Mouse (Mus musculus) midbrain, postnatal 0 days (tissue): ENCODE results near the gene Ndel1. TPM values are rescaled to one million over a fixed set of nuclear protein-coding genes. Genes with fewer than 3 reads are reported as not detected.

Source experiments
- ATAC-seq: fragments of 200-750 bp; cut with Nextera tagmentation; 2 replicates; pipeline ENCODE4 v1.8.0; 2017; ENCODE audit warnings: moderate number of reproducible peaks, mild to moderate bottlenecking, moderate TSS enrichment, moderate library complexity; ENCODE audit not compliant: low FRiP score
- DNase-seq: peaks from one replicate; pipeline ENCODE4 v3.0.0-alpha.2; 2015; ENCODE audit warnings: low spot score
- H3K27ac ChIP-seq: fragments of 300-500 bp; sonication (generic); 2 replicates; pipeline ENCODE4 v1.5.1; 2014; ENCODE audit warnings: low read depth, mild to moderate bottlenecking, low read length, mixed read lengths
- H3K27me3 ChIP-seq: fragments of 300-500 bp; sonication (generic); 2 replicates; pipeline ENCODE4 v1.6.1; 2014; ENCODE audit warnings: low read length, control low read depth, mixed read lengths; ENCODE audit not compliant: insufficient read depth
- H3K36me3 ChIP-seq: fragments of 300-500 bp; sonication (generic); 2 replicates; pipeline ENCODE4 v1.6.1; 2014; ENCODE audit warnings: low read length, control low read depth, mixed read lengths; ENCODE audit not compliant: insufficient read depth
- H3K4me1 ChIP-seq: fragments of 300-500 bp; sonication (generic); 2 replicates; pipeline ENCODE4 v1.6.1; 2014; ENCODE audit warnings: mild to moderate bottlenecking, control low read depth, antibody characterized with exemption, low read length, mixed read lengths; ENCODE audit not compliant: insufficient read depth
- H3K4me2 ChIP-seq: fragments of 300-500 bp; sonication (generic); 2 replicates; pipeline ENCODE4 v1.6.1; 2014; ENCODE audit warnings: low read depth, mild to moderate bottlenecking, low read length, mixed read lengths; ENCODE audit not compliant: poor library complexity, severe bottlenecking
- H3K4me3 ChIP-seq: fragments of 300-500 bp; sonication (generic); 2 replicates; pipeline ENCODE4 v1.5.1; 2014; ENCODE audit warnings: low read depth, mild to moderate bottlenecking, low read length, moderate library complexity
- H3K9ac ChIP-seq: fragments of 300-500 bp; sonication (generic); replicated peaks from 2 replicates; pipeline ENCODE4 v1.6.1; 2014; ENCODE audit warnings: mild to moderate bottlenecking, low read length, moderate library complexity, mixed read lengths; ENCODE audit not compliant: poor library complexity, severe bottlenecking
- H3K9me3 ChIP-seq: fragments of 300-500 bp; sonication (generic); 2 replicates; pipeline ENCODE4 v1.6.1; 2016; ENCODE audit warnings: low read length, control low read depth
- CTCF ChIP-seq: IDR thresholded peaks from 2 replicates; pipeline ENCODE4 v1.5.1; 2016; ENCODE audit warnings: antibody characterized with exemption, mild to moderate bottlenecking
- WGBS: fragments of 180-500 bp; shearing (Covaris S2); extraction: QIAGEN DNeasy Blood & Tissue Kit; methylation state at CpG from one replicate; pipeline ENCODE4 v1.1.7; 2014; 5-methylcytosine and 5-hydroxymethylcytosine counted together
- polyA plus RNA-seq: library from polyadenylated mRNA; unstranded; fragments of >200 nt; fragmentation: Nextera tagmentation; extraction: Ambion mirVana; gene quantifications from 2 replicates; pipeline ENCODE4 v1.2.1, GENCODE M21; 2015
- total RNA-seq: library from RNA; depleted of rRNA; stranded (reverse); fragments of >200 nt; gene quantifications from 2 replicates; pipeline ENCODE4 v1.2.3, GENCODE M21; 2014

Gene Ndel1
- total and polyA plus RNA-seq, 2 experiments from 2014 or later: 112 to 114 TPM

DNA sequence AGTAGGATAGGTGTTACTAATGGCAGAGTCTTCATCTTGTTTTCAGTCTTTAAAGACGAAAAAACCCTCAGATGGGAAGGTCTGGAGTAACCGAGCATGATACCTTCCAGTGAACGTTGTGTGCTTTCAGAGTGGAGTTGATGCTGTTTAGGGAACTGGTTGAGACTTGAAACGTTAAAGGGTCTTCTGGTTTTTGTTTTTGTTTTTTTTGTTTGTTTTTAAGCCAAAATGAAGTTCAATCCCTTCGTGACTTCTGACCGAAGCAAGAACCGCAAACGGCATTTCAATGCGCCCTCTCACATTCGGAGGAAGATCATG is 30.3 kb upstream of the Ndel1 start:
- H3K36me3 ChIP-seq: peaks cover 25% of the 10 kb centered on the region
- peaks cover 5% of the 10 kb centered on the region; the same call in 1 of the 2 replicates for H3K27me3 ChIP-seq
- H3K4me2 ChIP-seq: peak overlapping the region; percentile 61
- no peaks in the 10 kb centered on the region for H3K9me3 ChIP-seq
- ATAC-seq (no peak), DNase-seq (no peak)
- WGBS: 2% methylated on average over 10 of the region's 10 CpGs
- H3K27ac ChIP-seq: peak overlapping the region; percentile 87
- no peaks in the 10 kb centered on the region for H3K4me1 ChIP-seq
- peak overlapping the region; percentile 85 for H3K4me3 ChIP-seq
- H3K9ac ChIP-seq: peak overlapping the region; percentile 91
- TF ChIP-seq CTCF: no peak

DNA sequence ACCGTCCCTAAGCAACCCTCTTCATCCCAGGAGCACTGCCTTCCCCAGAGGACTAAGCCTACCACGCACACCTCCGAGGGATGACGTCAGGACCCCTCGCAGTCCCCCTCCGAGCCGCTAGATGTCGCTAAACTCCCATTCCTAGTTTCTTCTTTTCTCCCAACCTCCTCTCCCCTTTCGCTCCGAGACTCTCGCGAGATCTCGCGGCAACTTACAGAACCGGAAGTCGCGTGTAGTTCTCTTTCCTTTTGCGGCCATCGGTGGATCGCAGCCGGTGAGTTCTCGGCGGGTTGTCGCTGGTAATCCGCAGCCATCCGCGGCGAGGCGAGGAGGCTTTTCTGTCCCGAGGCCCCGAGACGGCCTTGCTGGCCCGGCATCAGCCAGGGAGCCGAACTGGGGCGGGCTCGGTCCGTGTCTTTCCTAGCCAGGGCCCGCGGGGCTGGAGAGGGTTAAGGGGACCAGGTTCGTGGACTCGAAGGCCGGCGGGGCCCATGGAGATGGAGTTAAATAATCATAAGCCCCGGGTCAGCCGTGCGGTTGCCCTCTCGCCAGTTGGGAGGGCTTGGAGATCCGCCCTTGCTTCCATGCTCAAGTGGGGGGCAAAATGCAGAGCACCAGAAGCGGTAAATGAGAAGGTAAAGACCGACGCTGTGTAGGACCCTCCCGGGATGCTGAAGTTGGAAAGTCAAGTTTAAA is 29.8 kb upstream of the Ndel1 start, which contains the start of gene Rpl26:
Rpl26 (plus strand) TSS at position 233 of the 696 bp plus-strand sequence.
- Histone ChIP-seq H3K9me3 (no peaks in the 10 kb centered on the region), H3K4me3 (peak within 1 kb of the TSS; percentile 85), H3K27ac (peak within 1 kb of the TSS; percentile 87), H3K36me3 (peaks cover 21% of the 10 kb centered on the region), H3K4me2 (peak within 1 kb of the TSS; percentile 69), H3K27me3 (peaks cover 5% of the 10 kb centered on the region; the same call in 1 of the 2 replicates), H3K4me1 (no peaks in the 10 kb centered on the region), H3K9ac (peak within 1 kb of the TSS; percentile 91)
- DNase-seq (peak; percentile 98), ATAC-seq (peak; percentile 87)
- under 1% methylated on average over 52 of the region's 52 CpGs for WGBS
- peak; percentile 99 for TF ChIP-seq CTCF

GRCm38 (mm10) chr11:68900519-68901350 is 29.1 kb upstream of the Ndel1 start:
- no peak for TF ChIP-seq CTCF
- ATAC-seq: no peak; the same call in 1 of the 2 replicates
- Histone ChIP-seq H3K36me3 (peaks cover 17% of the 10 kb centered on the region; the same call in 1 of the 2 replicates), H3K27ac (peak overlapping the region; percentile 26; the same call in 1 of the 2 replicates), H3K9me3 (no peaks in the 10 kb centered on the region), H3K27me3 (peaks cover 5% of the 10 kb centered on the region; the same call in 1 of the 2 replicates), H3K4me2 (peak overlapping the region; percentile 69), H3K4me1 (no peaks in the 10 kb centered on the region), H3K4me3 (peak overlapping the region; percentile 85), H3K9ac (peak overlapping the region; percentile 91)
- no peak for DNase-seq
- 26% methylated on average over 31 of the region's 31 CpGs for whole genome bisulfite sequencing

DNA sequence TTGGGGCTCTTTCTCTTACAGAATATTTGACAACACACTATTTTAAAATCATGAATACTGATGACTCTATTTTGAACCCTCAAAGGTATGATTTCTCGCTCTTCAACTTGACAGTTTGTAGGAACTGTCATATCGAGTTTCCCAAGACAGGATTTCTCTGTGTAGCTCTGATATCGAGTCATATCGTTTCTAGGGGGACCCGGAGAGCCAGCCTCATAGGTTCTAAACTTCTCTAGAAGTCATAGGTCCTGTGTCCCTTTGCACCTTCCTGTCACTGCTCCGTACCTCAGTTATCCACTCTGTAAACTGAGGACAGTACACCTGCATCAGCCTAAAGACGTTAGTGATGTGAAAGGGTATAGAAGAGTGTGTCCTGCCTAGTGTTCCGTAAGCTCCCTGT is 28.2 kb upstream of the Ndel1 start:
- WGBS: 87% methylated on average over 8 of the region's 8 CpGs
- no peak overlapping the region for H3K4me2 ChIP-seq
- H3K9me3 ChIP-seq: no peaks in the 10 kb centered on the region
- ATAC-seq (no peak), DNase-seq (no peak)
- no peak overlapping the region for H3K4me3 ChIP-seq
- no peak overlapping the region for H3K27ac ChIP-seq
- peaks cover 11% of the 10 kb centered on the region; the same call in 1 of the 2 replicates for H3K36me3 ChIP-seq
- no peak overlapping the region for H3K9ac ChIP-seq
- TF ChIP-seq CTCF: no peak
- peaks cover 5% of the 10 kb centered on the region; the same call in 1 of the 2 replicates for H3K27me3 ChIP-seq
- no peaks in the 10 kb centered on the region for H3K4me1 ChIP-seq

DNA sequence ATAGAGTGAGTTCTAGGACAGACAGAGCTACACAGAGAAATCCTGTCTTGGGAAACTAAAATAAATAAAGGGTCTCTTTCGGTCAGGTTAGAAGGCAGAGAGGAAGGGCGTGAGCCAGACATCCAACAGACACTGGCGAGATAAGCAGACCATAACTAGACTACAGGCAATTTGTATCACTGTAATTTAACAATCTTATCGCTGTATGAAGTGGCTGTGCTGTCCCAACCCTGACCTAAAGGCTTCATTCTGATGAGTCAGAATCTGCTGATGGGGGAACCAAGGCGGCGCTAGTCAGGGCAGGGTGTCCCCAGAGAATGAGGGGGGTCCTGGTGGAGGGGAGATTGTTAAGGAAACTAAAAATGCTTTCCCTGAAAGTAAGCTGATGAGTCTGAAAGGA is 27.1 kb upstream of the Ndel1 start:
- Histone ChIP-seq H3K27ac (no peak overlapping the region), H3K9me3 (no peaks in the 10 kb centered on the region), H3K36me3 (peaks cover 3% of the 10 kb centered on the region; the same call in 1 of the 2 replicates), H3K27me3 (peaks cover 5% of the 10 kb centered on the region; the same call in 1 of the 2 replicates), H3K4me3 (no peak overlapping the region), H3K9ac (no peak overlapping the region), H3K4me2 (no peak overlapping the region), H3K4me1 (no peaks in the 10 kb centered on the region)
- DNase-seq (no peak), ATAC-seq (no peak)
- TF ChIP-seq CTCF: no peak
- 87% methylated on average over 6 of the region's 6 CpGs for WGBS
